Mouse (Mus musculus): ENCODE measurements around the gene Rnasel. TPM values are rescaled to one million over a fixed set of nuclear protein-coding genes. Genes with fewer than 3 reads are reported as not detected.
A peak's percentile ranks its signal among the peaks of the same experiment; 100 is the strongest.

The Rnasel gene
- polyA plus RNA-seq (2016; fragmentation: Nextera tagmentation; extraction: Ambion mirVana), result 10.5 and 11.4 TPM in 2 replicates

DNA sequence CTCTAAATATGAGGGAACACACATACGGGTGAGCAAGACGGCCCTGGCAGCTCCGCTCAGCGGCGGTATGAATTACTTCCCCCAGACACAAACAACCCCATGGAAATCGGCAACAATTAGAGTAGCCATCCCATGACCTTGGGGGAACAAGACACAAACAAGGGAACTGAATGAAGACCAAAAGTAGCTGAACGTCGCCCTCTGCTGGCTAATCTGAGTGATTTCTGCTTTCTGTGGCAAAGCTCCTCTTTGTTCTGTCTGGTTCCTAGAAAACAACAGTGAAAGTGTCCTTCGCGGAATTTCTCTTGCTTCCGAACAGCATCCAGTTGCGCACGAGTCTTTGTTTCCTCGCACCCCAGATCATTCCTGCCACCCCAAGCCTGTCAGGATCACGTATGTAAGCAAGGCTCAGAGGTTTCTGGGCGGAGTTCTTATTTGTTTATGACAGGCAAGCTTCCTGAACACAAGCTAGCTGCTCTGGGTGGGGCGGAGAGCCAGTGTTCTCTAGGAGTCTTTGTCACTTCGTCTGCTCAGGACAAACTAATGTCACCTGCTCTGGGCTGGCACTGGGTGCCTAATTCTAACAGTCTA lies at the start of gene Rnasel:
Gene Rnasel (plus strand): TSS at position 216 of the 591 bp plus-strand sequence.
- Histone ChIP-seq H3K36me3 (no peaks in the 10 kb centered on the region), H3K9me3 (no peaks in the 10 kb centered on the region), H3K4me3 (replicated peaks) (peak within 1 kb of the TSS; percentile 39), H3K4me1 (replicated peaks) (peaks cover 25% of the 10 kb centered on the region), H3K9ac (replicated peaks) (peak within 1 kb of the TSS; percentile 59), H3K27me3 (peaks cover 4% of the 10 kb centered on the region; the same call in 1 of the 2 replicates), H3K4me2 (peak within 1 kb of the TSS; percentile 57), H3K27ac (peak within 1 kb of the TSS; percentile 56)
- ATAC-seq (ENCODE audit: insufficient number of reproducible peaks, insufficient read depth, low FRiP score, low TSS enrichment, low read depth), result peak; percentile 38; the same call in 1 of the 2 replicates
- WGBS, result 3% methylated on average over 18 of the region's 18 CpGs

DNA sequence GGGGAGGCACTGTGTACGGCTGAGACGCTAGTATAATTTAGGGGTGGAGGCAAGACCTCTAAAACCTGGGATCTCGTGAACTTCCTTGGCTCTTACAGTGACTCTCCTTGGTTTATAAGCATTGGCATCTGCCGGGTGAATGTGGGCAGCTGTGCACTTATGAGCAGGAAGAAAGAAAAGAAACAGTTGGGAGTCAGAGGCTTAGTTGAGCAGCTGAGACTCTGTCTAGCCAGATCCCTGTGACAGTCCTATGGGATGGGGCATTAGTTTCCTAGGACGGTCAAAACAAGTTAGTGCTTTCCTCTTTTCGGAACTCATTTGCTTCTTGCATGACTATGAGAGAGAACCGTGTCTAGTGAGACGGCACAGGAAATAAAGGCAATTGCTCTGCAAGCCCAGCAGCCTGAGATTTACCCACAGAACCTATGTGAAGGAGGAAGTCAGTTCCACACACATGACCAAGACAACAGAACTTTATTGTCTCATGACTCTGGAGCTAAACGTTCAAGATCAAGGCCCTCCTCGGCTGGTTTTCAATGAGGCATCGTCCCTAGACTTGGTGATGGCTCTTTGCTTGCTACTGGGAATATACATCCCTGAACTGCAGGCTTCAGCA lies 48.7 kb upstream of the Rnasel start:
- no peaks in the 10 kb centered on the region for H3K27me3 ChIP-seq
- H3K4me2 ChIP-seq, result no peak overlapping the region
- no peak overlapping the region for H3K9ac ChIP-seq (replicated peaks)
- H3K4me1 ChIP-seq (replicated peaks), result peaks cover 79% of the 10 kb centered on the region
- H3K36me3 ChIP-seq, result no peaks in the 10 kb centered on the region
- no peak overlapping the region for H3K27ac ChIP-seq
- 84% methylated on average over 11 of the region's 11 CpGs for WGBS
- ATAC-seq (ENCODE audit: insufficient number of reproducible peaks, insufficient read depth, low FRiP score, low TSS enrichment, low read depth), result no peak
- no peak overlapping the region for H3K4me3 ChIP-seq (replicated peaks)
- no peaks in the 10 kb centered on the region for H3K9me3 ChIP-seq

DNA sequence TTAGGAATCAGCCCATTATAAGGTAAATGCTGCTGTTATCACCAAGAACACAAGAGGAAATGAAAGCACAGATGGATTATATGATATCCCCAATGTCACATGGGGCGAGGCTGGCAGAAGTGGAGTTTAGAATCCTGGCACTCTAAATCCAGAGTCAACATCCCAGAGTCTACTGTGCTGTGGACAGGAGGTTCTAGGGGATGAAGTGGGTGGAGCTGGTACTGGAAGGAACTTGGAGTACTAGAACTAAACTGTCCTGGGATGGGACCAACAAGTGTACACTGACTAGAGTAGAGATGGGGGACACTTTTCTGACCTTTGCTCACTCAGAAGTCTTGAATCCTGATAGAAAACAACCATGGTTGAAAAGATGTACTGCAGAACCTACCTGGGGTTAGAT lies 47.8 kb upstream of the Rnasel start:
- Histone ChIP-seq H3K27ac (no peak overlapping the region), H3K4me1 (replicated peaks) (peaks cover 79% of the 10 kb centered on the region), H3K4me3 (replicated peaks) (no peak overlapping the region), H3K9me3 (no peaks in the 10 kb centered on the region), H3K4me2 (no peak overlapping the region), H3K36me3 (no peaks in the 10 kb centered on the region), H3K27me3 (no peaks in the 10 kb centered on the region), H3K9ac (replicated peaks) (no peak overlapping the region)
- ATAC-seq (ENCODE audit: insufficient number of reproducible peaks, insufficient read depth, low FRiP score, low TSS enrichment, low read depth), result no peak
- 96% methylated on average over 1 of the region's 1 CpGs for WGBS

DNA sequence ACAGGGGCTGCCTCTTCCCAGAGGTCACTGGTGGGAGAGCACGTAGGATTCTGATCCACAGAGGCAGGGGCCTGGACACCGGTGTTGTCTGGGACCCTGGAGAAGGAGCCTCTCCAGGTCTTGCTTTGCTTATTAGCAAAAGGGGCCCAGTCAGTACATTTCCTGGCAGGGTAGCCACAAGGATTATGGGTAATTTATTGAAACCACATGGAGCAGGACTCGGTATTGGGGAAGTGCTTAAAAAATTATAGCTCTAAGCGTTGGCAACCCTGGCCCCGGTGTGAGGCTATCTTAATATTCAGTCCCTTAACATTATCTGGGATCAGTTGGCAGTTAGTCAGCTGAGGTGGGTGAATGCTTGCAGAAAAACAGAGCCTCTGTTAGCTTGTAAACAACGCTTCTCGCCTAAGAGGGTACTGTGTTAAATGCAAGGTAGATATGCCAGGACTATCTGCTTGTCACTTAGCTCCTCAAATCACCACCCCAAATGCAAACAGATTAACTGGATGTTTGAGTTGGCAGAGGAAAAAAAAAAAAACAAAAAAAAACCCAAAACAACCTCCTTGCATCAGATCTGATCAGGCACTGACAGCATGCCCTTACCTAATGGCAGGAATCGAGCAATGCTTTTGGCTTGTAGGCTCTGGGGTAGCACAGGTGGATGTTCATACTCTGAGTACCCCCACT lies 46.9 kb upstream of the Rnasel start:
- Histone ChIP-seq H3K36me3 (no peaks in the 10 kb centered on the region), H3K27ac (peak overlapping the region; percentile 51), H3K4me1 (replicated peaks) (peaks cover 74% of the 10 kb centered on the region), H3K9ac (replicated peaks) (no peak overlapping the region), H3K4me3 (replicated peaks) (no peak overlapping the region), H3K4me2 (no peak overlapping the region), H3K9me3 (no peaks in the 10 kb centered on the region), H3K27me3 (no peaks in the 10 kb centered on the region)
- WGBS, result 36% methylated on average over 8 of the region's 8 CpGs
- peak; percentile 49 for ATAC-seq (ENCODE audit: insufficient number of reproducible peaks, insufficient read depth, low FRiP score, low TSS enrichment, low read depth)

DNA sequence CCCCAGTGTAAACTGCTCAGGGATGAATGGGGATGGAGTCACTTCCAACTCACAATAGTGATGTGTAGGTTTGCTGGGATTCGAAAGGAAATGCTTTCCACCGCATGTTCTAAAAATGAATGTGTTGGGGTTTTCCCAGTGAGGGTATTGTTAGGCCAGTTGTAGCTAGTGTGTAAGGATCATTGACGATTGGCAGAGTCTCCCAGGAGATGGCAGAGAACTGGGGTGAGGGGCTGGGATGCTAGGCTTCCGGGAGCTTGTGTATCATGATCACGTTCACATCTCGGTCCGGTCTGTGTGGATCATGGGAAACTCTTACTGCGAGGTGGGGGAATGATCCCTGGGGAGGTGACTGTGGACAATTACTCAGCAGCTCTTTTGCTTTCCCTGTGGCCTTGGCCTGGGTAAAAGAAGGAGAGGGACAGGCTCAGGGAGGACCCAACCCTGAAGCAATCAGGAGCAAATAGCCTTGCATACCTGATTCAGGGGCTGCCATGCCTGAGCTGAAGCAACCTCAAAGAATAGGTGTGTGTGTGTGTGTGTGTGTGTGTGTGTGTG lies 46.3 kb upstream of the Rnasel start:
- WGBS, result 68% methylated on average over 8 of the region's 8 CpGs
- no peak for ATAC-seq (ENCODE audit: insufficient number of reproducible peaks, insufficient read depth, low FRiP score, low TSS enrichment, low read depth)
- no peaks in the 10 kb centered on the region for H3K9me3 ChIP-seq
- no peaks in the 10 kb centered on the region for H3K36me3 ChIP-seq
- no peak overlapping the region for H3K9ac ChIP-seq (replicated peaks)
- no peak overlapping the region for H3K4me3 ChIP-seq (replicated peaks)
- peaks cover 67% of the 10 kb centered on the region for H3K4me1 ChIP-seq (replicated peaks)
- peak overlapping the region; percentile 59 for H3K27ac ChIP-seq
- peak overlapping the region; percentile 20; the same call in 1 of the 2 replicates for H3K4me2 ChIP-seq
- H3K27me3 ChIP-seq, result no peaks in the 10 kb centered on the region

DNA sequence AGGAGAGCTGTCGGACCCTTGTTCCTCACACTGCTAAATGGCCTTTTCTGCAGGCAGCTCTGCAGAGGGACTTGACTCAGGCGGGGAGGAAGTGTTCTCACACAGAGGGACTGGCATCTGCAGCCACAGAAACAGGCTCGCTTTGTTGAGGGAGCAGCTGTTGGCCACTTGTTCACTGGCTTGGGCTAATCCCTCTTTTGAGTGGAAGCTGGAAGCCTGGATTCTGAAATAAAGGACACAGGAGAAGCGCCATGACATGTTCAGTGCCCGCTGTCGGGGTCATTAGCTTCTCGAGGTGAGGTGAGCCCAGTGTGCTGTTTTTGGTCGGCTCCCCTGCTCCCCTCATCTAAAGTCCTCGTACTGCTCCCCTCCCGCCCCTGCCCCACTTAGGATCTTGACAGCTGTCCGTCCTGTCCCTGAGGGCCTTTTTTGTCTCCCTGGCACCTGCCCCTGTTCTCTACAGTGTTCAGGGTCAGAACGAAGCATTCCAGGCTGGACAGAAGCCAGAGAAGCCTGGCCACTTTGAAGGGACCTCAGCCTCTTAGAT lies 45.7 kb upstream of the Rnasel start:
- 11% methylated on average over 12 of the region's 12 CpGs for WGBS
- no peaks in the 10 kb centered on the region for H3K36me3 ChIP-seq
- peaks cover 63% of the 10 kb centered on the region for H3K4me1 ChIP-seq (replicated peaks)
- no peak overlapping the region for H3K9ac ChIP-seq (replicated peaks)
- no peaks in the 10 kb centered on the region for H3K27me3 ChIP-seq
- peak overlapping the region; percentile 59 for H3K27ac ChIP-seq
- no peak overlapping the region for H3K4me3 ChIP-seq (replicated peaks)
- ATAC-seq (ENCODE audit: insufficient number of reproducible peaks, insufficient read depth, low FRiP score, low TSS enrichment, low read depth), result peak; percentile 53; the same call in 1 of the 2 replicates
- peak overlapping the region; percentile 20 for H3K4me2 ChIP-seq
- no peaks in the 10 kb centered on the region for H3K9me3 ChIP-seq

DNA sequence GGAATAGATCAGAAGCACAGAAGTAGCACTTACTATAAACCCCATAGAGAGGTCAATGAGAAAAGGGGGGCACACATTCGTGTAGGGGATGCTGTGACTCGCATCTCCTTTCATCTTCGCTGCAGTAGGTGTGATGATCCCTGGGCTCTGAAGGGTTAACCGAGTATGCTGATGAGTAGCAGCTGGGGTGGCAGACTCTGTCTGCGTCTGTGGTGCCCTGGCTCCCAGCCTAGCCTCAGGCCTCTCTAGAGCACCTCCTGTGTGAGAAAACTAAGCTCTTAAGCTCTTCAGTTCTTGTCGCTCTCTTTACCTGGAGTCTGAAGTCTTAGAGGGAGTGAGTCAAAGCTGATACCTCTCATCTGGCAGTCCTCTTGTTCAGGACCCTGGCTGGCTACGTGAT lies 45.1 kb upstream of the Rnasel start:
- Histone ChIP-seq H3K27ac (0 out of 2 replicates have a peak overlapping the region, but pooled peaks have one; percentile 59), H3K9ac (replicated peaks) (no peak overlapping the region), H3K27me3 (no peaks in the 10 kb centered on the region), H3K9me3 (no peaks in the 10 kb centered on the region), H3K36me3 (no peaks in the 10 kb centered on the region), H3K4me2 (peak overlapping the region; percentile 20; the same call in 1 of the 2 replicates), H3K4me1 (replicated peaks) (peaks cover 57% of the 10 kb centered on the region), H3K4me3 (replicated peaks) (no peak overlapping the region)
- WGBS, result 9% methylated on average over 7 of the region's 7 CpGs
- no peak for ATAC-seq (ENCODE audit: insufficient number of reproducible peaks, insufficient read depth, low FRiP score, low TSS enrichment, low read depth)

DNA sequence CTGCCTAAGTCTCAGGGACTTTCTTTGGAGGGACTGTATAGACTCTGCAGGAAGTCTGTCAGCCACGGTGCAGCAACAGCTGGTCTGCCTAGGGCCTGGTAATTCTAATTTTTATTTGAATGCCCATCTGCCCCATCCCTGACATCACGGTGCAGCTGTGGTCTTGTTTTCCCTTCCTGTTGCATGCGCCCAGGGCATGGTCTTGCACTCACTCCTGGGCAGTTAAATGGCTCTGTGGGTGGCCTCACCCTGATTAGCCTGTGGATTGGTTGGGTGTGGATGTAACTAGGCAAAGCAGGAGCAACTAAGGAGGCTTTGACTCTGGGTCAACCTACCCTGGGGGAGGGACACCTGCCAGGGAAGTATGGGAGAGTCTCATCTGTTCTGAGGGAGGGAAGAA lies 44.2 kb upstream of the Rnasel start:
- no peak overlapping the region for H3K4me2 ChIP-seq
- H3K9me3 ChIP-seq, result no peaks in the 10 kb centered on the region
- no peaks in the 10 kb centered on the region for H3K27me3 ChIP-seq
- WGBS, result 19% methylated on average over 3 of the region's 3 CpGs
- no peak overlapping the region for H3K9ac ChIP-seq (replicated peaks)
- H3K36me3 ChIP-seq, result no peaks in the 10 kb centered on the region
- H3K27ac ChIP-seq, result 0 out of 2 replicates have a peak overlapping the region, but pooled peaks have one; percentile 23
- no peak for ATAC-seq (ENCODE audit: insufficient number of reproducible peaks, insufficient read depth, low FRiP score, low TSS enrichment, low read depth)
- no peak overlapping the region for H3K4me3 ChIP-seq (replicated peaks)
- peaks cover 48% of the 10 kb centered on the region for H3K4me1 ChIP-seq (replicated peaks)

DNA sequence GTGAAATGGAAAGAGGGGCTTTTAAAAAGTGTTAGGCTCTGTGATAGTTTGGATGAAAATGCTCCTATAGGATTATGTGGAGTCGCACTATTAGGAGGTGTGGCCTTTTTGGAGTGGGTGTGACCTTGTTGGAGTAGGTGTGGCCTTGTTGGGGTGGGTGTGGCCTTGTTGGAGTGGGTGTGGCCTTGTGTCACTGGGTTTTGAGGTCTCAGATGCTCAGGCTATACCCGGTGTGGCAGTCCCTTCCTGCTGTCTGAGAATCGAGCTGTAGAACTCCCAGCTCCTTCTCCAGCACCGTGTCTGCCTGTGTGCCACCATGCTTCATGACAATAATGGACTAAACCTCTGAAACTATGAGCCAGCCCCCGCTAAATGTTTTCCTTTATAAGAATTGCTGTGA lies 40.6 kb upstream of the Rnasel start:
- H3K27me3 ChIP-seq, result no peaks in the 10 kb centered on the region
- H3K4me2 ChIP-seq, result no peak overlapping the region
- H3K4me1 ChIP-seq (replicated peaks), result peaks cover 19% of the 10 kb centered on the region
- no peak overlapping the region for H3K4me3 ChIP-seq (replicated peaks)
- ATAC-seq (ENCODE audit: insufficient number of reproducible peaks, insufficient read depth, low FRiP score, low TSS enrichment, low read depth), result no peak
- H3K36me3 ChIP-seq, result no peaks in the 10 kb centered on the region
- H3K9me3 ChIP-seq, result no peaks in the 10 kb centered on the region
- H3K9ac ChIP-seq (replicated peaks), result no peak overlapping the region
- WGBS, result 84% methylated on average over 5 of the region's 5 CpGs
- no peak overlapping the region for H3K27ac ChIP-seq

DNA sequence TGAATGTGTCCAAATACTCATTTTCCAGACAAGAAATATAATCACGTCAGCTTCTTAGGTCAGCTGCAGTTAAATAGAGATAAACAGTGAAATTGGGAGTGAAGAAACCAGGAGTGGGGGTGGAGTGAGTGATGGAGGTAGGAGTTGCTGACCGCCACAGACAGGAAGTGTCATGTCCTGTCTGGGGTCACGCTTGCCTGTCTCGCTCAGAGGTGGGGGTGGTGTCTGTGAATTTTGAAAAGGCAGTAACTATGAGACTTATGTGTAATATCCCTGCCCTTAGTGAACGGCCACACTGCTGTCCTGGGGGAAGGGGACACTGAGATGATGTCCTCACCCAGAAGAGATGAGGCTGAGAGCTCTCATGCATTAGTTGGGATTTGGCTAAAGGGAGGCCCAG lies 39.8 kb upstream of the Rnasel start:
- Histone ChIP-seq H3K27ac (no peak overlapping the region), H3K36me3 (no peaks in the 10 kb centered on the region), H3K4me3 (replicated peaks) (no peak overlapping the region), H3K4me1 (replicated peaks) (peaks cover 11% of the 10 kb centered on the region), H3K27me3 (no peaks in the 10 kb centered on the region), H3K4me2 (no peak overlapping the region), H3K9me3 (no peaks in the 10 kb centered on the region), H3K9ac (replicated peaks) (no peak overlapping the region)
- WGBS, result 59% methylated on average over 5 of the region's 5 CpGs
- no peak for ATAC-seq (ENCODE audit: insufficient number of reproducible peaks, insufficient read depth, low FRiP score, low TSS enrichment, low read depth)

All from limb, embryonic 12.5 days (tissue).